Mouse (Mus musculus) cerebellum, adult 9-10 months (tissue): Measurements from ENCODE around the gene Scn10a.
A peak's percentile ranks its signal among the peaks of the same experiment; 100 is the strongest.

ENCODE experiments used
- DNase-seq: peaks from one replicate; pipeline ENCODE4 v3.0.0; 2022

Gene Scn10a

GRCm38 (mm10) chr9:119573009-119573408 lies 146.1 kb downstream of the Scn10a start:
- DNase-seq = no peak

GRCm38 (mm10) chr9:119571411-119571888 lies 147.7 kb downstream of the Scn10a start:
- no peak for DNase-seq

GRCm38 (mm10) chr9:119570652-119571051 lies 148.5 kb downstream of the Scn10a start:
- DNase-seq = no peak

GRCm38 (mm10) chr9:119568732-119569131 lies 150.4 kb downstream of the Scn10a start:
- DNase-seq = no peak

- DNase-seq = no peak
These were observed 151.3 kb downstream of the Scn10a start for GRCm38 (mm10) chr9:119567800-119568199.

- DNase-seq = no peak
These were observed 152.9 kb downstream of the Scn10a start for GRCm38 (mm10) chr9:119566214-119566613.

- no peak for DNase-seq
These were observed 154.3 kb downstream of the Scn10a start for GRCm38 (mm10) chr9:119564803-119565202.

- DNase-seq = peak; percentile 20
These were observed 155.5 kb downstream of the Scn10a start for GRCm38 (mm10) chr9:119563617-119564016.

- no peak for DNase-seq
These were observed 156.9 kb downstream of the Scn10a start for GRCm38 (mm10) chr9:119562256-119562655.

- no peak for DNase-seq
These were observed 157.4 kb downstream of the Scn10a start for GRCm38 (mm10) chr9:119561746-119562145.

- no peak for DNase-seq
These were observed 159.4 kb downstream of the Scn10a start for GRCm38 (mm10) chr9:119559537-119560276.
